Mouse (Mus musculus): Measurements from ENCODE around the gene Cd300ld. TPM values are rescaled to one million over a fixed set of nuclear protein-coding genes. Genes with fewer than 3 reads are reported as not detected.
"Not testable (repeated sequence)": the region's sequence is repeated elsewhere in the genome, so short reads cannot be mapped to it uniquely, and the experiment has no call there.

Cd300ld gene
- polyA plus RNA-seq (2016; fragmentation: Nextera tagmentation; extraction: Ambion mirVana): 0.10 TPM in 1 of 2 replicates, not detected in the other

DNA sequence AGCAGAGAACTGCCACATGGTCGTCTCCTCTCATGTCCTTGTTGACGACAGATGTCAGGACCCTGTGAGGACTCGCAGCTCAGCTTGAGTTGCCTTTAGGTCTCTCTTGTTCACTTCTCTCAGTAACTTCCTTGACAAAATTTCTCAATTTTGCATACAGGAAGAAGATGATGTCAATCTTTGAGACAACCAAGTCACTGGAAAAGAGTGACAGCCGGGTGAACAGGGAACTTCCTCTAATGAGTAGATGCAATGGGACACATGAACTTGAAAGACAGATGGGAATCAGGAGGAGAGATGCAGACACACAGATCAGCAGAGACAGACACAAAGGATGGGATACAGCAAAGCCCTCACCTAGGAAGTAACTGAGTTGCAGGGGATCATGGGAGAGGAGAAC is at the start of gene Cd300ld:
Gene Cd300ld, minus strand, starts transcription at position 130 of the 400 bp plus-strand sequence.
- no peaks in the 10 kb centered on the region for H3K9me3 ChIP-seq
- 80% methylated on average over 4 of the region's 4 CpGs for WGBS
- H3K4me1 ChIP-seq (replicated peaks): no peaks in the 10 kb centered on the region
- H3K27me3 ChIP-seq: no peaks in the 10 kb centered on the region
- H3K9ac ChIP-seq (replicated peaks): no peak within 1 kb of the TSS
- no peak within 1 kb of the TSS for H3K4me3 ChIP-seq (replicated peaks)
- H3K36me3 ChIP-seq: no peaks in the 10 kb centered on the region
- no peak within 1 kb of the TSS for H3K27ac ChIP-seq
- H3K4me2 ChIP-seq: no peak within 1 kb of the TSS
- no peak for ATAC-seq (ENCODE audit: insufficient number of reproducible peaks, insufficient read depth, low FRiP score, low TSS enrichment, low read depth)

DNA sequence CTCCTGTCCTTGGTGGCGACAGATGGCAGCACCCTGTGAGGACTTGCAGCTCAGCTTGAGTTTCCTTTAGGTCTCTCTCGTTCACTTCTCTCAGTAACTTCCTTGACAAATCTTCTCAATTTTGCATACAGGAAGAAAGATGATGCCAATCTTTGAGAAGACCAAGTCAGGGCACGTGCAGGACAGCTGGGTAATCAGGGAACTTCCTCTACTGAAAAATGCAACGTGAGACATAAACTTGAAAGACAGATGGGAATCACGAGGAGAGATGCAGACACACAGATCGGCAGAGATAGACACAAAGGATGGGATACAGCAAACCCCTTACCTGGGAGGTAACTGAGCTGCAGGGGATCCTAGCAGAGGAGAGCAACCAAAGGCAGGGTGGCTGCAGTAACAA is 47.9 kb upstream of the Cd300ld start, which contains the start of gene Cd300ld5:
Gene Cd300ld5, minus strand, starts transcription at position 101 of the 400 bp plus-strand sequence.
- ATAC-seq (ENCODE audit: insufficient number of reproducible peaks, insufficient read depth, low FRiP score, low TSS enrichment, low read depth); H3K9me3 ChIP-seq; H3K36me3 ChIP-seq; H3K27me3 ChIP-seq; H3K4me1 ChIP-seq (replicated peaks); H3K27ac ChIP-seq; H3K4me3 ChIP-seq (replicated peaks); H3K9ac ChIP-seq (replicated peaks); H3K4me2 ChIP-seq: not testable (repeated sequence)
- no CpG with 5 or more reads among the region's 6 CpGs for WGBS

DNA sequence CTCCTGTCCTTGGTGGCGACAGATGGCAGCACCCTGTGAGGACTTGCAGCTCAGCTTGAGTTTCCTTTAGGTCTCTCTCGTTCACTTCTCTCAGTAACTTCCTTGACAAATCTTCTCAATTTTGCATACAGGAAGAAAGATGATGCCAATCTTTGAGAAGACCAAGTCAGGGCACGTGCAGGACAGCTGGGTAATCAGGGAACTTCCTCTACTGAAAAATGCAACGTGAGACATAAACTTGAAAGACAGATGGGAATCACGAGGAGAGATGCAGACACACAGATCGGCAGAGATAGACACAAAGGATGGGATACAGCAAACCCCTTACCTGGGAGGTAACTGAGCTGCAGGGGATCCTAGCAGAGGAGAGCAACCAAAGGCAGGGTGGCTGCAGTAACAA is 37.2 kb upstream of the Cd300ld start, which contains the start of gene Cd300ld4:
Gene Cd300ld4, minus strand, starts transcription at position 101 of the 400 bp plus-strand sequence.
- not testable (repeated sequence) for ATAC-seq (ENCODE audit: insufficient number of reproducible peaks, insufficient read depth, low FRiP score, low TSS enrichment, low read depth)

GRCm38 (mm10) chr11:115016093-115016492 is 26.4 kb upstream of the Cd300ld start, which contains the start of gene Cd300ld2:
Gene Cd300ld2 (minus strand): TSS chr11:115016193.
- not testable (repeated sequence) for H3K36me3 ChIP-seq; H3K9ac ChIP-seq (replicated peaks); H3K4me2 ChIP-seq; H3K4me3 ChIP-seq (replicated peaks); ATAC-seq (ENCODE audit: insufficient number of reproducible peaks, insufficient read depth, low FRiP score, low TSS enrichment, low read depth); H3K4me1 ChIP-seq (replicated peaks); H3K27me3 ChIP-seq; H3K9me3 ChIP-seq; H3K27ac ChIP-seq
- no CpG with 5 or more reads among the region's 7 CpGs for WGBS

More for the DNA sequence above, 37.2 kb upstream of the Cd300ld start, which contains the start of gene Cd300ld4:
- no CpG with 5 or more reads among the region's 6 CpGs for WGBS
- H3K4me3 ChIP-seq (replicated peaks); H3K27ac ChIP-seq; H3K9me3 ChIP-seq; H3K9ac ChIP-seq (replicated peaks); H3K4me1 ChIP-seq (replicated peaks); H3K36me3 ChIP-seq; H3K4me2 ChIP-seq; H3K27me3 ChIP-seq: not testable (repeated sequence)

GRCm38 (mm10) chr11:115004070-115004469 is 14.3 kb upstream of the Cd300ld start:
- WGBS: 78% methylated on average over 5 of the region's 5 CpGs
- no peak overlapping the region for H3K4me3 ChIP-seq (replicated peaks)
- no peaks in the 10 kb centered on the region for H3K9me3 ChIP-seq
- H3K9ac ChIP-seq (replicated peaks): no peak overlapping the region
- H3K4me1 ChIP-seq (replicated peaks): no peaks in the 10 kb centered on the region
- peaks cover 3% of the 10 kb centered on the region; the same call in 1 of the 2 replicates for H3K27me3 ChIP-seq
- H3K36me3 ChIP-seq: no peaks in the 10 kb centered on the region
- no peak overlapping the region for H3K4me2 ChIP-seq
- ATAC-seq (ENCODE audit: insufficient number of reproducible peaks, insufficient read depth, low FRiP score, low TSS enrichment, low read depth): no peak
- no peak overlapping the region for H3K27ac ChIP-seq

DNA sequence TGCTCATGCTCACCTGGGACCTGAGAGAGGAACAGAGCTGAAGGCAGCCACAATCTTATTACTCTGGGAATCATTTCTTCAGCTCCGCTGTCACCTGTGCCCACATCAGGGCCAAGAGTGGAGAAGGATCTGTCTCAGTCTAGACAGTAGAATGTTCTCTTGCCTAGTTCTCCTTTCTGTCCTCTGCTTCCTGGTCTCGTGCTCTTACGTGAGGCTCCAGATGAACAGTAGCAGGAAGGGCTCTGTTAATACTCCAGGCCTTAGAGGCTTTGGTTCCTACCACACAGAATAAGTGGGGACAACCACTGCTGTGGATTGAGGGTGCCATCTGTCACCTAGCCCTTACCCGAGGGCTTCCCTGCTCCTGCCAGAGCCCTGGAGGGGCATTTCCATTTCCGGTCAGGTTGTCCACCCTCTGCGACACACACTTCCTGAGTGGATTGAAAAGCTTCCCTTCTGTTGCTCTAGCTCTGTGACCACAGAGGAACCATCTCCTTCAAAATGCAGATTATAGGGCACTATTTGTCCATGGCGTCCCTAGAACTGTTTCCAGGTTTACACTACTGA is 11.8 kb upstream of the Cd300ld start, which contains the start of gene Cd300c2:
Gene Cd300c2, minus strand, starts transcription at position 407 of the 567 bp plus-strand sequence.
- no peaks in the 10 kb centered on the region for H3K4me1 ChIP-seq (replicated peaks)
- peaks cover 9% of the 10 kb centered on the region; the same call in 1 of the 2 replicates for H3K27me3 ChIP-seq

GRCm38 (mm10) chr11:114981866-114982265 is 7.9 kb downstream of the Cd300ld start:
- 71% methylated on average over 4 of the region's 4 CpGs for WGBS
- ATAC-seq (ENCODE audit: insufficient number of reproducible peaks, insufficient read depth, low FRiP score, low TSS enrichment, low read depth): no peak
- no peak overlapping the region for H3K4me3 ChIP-seq (replicated peaks)

More for the DNA sequence above, 11.8 kb upstream of the Cd300ld start, which contains the start of gene Cd300c2:
- Histone ChIP-seq H3K9me3 (no peaks in the 10 kb centered on the region), H3K4me2 (no peak within 1 kb of the TSS), H3K36me3 (no peaks in the 10 kb centered on the region), H3K4me3 (replicated peaks) (no peak within 1 kb of the TSS), H3K9ac (replicated peaks) (no peak within 1 kb of the TSS), H3K27ac (no peak within 1 kb of the TSS)
- WGBS: 82% methylated on average over 7 of the region's 7 CpGs
- no peak for ATAC-seq (ENCODE audit: insufficient number of reproducible peaks, insufficient read depth, low FRiP score, low TSS enrichment, low read depth)

DNA sequence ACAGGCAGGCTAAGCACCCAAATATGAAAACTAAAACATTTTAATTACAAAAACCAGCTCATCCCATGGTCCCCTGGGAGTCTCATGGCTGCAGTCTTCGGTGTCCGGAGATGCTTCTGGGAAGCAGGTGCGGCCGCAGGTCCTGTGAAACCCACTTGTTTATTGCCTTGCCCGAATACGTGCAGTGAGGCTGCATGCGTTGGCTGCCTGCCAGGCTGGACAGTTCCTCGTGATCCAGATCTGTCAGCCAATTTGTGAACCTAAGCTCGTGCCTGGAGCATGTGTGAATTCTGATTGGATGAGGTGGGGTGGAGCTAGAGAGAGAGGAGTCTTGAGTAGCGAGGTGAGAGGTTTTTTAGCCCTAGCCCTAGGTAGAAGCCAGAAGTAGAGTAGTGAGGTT is 17.0 kb downstream of the Cd300ld start:
- H3K27ac ChIP-seq: no peak overlapping the region
- ATAC-seq (ENCODE audit: insufficient number of reproducible peaks, insufficient read depth, low FRiP score, low TSS enrichment, low read depth): no peak
- 84% methylated on average over 10 of the region's 10 CpGs for WGBS

More at GRCm38 (mm10) chr11:114981866-114982265, 7.9 kb downstream of the Cd300ld start:
- H3K9me3 ChIP-seq: peaks cover 29% of the 10 kb centered on the region
- H3K36me3 ChIP-seq: no peaks in the 10 kb centered on the region
- H3K27me3 ChIP-seq: no peaks in the 10 kb centered on the region
- H3K27ac ChIP-seq: no peak overlapping the region
- no peaks in the 10 kb centered on the region for H3K4me1 ChIP-seq (replicated peaks)
- H3K9ac ChIP-seq (replicated peaks): no peak overlapping the region
- H3K4me2 ChIP-seq: no peak overlapping the region

GRCm38 (mm10) chr11:114968752-114969207 is 20.9 kb downstream of the Cd300ld start, which contains the start of gene Cd300c:
Gene Cd300c (minus strand): TSS chr11:114969157.
- no peaks in the 10 kb centered on the region for H3K27me3 ChIP-seq
- no peaks in the 10 kb centered on the region for H3K4me1 ChIP-seq (replicated peaks)
- H3K4me2 ChIP-seq: no peak within 1 kb of the TSS
- no peak within 1 kb of the TSS for H3K4me3 ChIP-seq (replicated peaks)
- no peaks in the 10 kb centered on the region for H3K36me3 ChIP-seq
- no peak within 1 kb of the TSS for H3K9ac ChIP-seq (replicated peaks)
- H3K9me3 ChIP-seq: peaks cover 14% of the 10 kb centered on the region; the same call in 1 of the 2 replicates
- H3K27ac ChIP-seq: no peak within 1 kb of the TSS
- no peak for ATAC-seq (ENCODE audit: insufficient number of reproducible peaks, insufficient read depth, low FRiP score, low TSS enrichment, low read depth)
- WGBS: 84% methylated on average over 9 of the region's 9 CpGs

More for the DNA sequence above, 17.0 kb downstream of the Cd300ld start:
- Histone ChIP-seq H3K36me3 (no peaks in the 10 kb centered on the region), H3K9ac (replicated peaks) (no peak overlapping the region), H3K4me1 (replicated peaks) (no peaks in the 10 kb centered on the region), H3K9me3 (peaks cover 31% of the 10 kb centered on the region; the same call in 1 of the 2 replicates), H3K4me2 (no peak overlapping the region), H3K27me3 (no peaks in the 10 kb centered on the region), H3K4me3 (replicated peaks) (no peak overlapping the region)

GRCm38 (mm10) chr11:114965182-114965828 is 24.4 kb downstream of the Cd300ld start:
- WGBS: 52% methylated on average over 3 of the region's 3 CpGs
- Histone ChIP-seq H3K36me3 (no peaks in the 10 kb centered on the region), H3K4me3 (replicated peaks) (no peak overlapping the region), H3K27ac (no peak overlapping the region), H3K27me3 (no peaks in the 10 kb centered on the region), H3K4me2 (no peak overlapping the region), H3K4me1 (replicated peaks) (no peaks in the 10 kb centered on the region), H3K9me3 (no peaks in the 10 kb centered on the region), H3K9ac (replicated peaks) (no peak overlapping the region)
- no peak for ATAC-seq (ENCODE audit: insufficient number of reproducible peaks, insufficient read depth, low FRiP score, low TSS enrichment, low read depth)

DNA sequence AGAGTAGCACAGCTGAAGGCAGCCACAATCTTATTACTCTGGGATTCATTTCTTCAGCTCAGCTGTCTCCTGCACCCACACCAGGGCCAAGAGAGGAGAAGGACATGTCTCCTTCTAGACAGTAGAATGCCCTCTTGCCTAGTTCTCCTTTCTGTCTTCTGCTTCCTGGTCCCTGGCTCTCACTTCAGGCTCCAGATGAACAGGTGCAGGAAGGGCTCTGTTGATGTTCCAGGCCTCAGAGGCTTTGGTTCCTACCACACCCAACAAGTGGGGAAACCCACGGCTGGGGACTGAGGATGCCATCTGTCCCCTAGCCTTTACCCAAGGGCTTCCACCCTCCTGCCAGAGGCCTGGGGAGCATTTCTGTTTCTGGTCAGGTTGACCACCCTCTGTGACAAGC is 29.4 kb downstream of the Cd300ld start:
- no peak for ATAC-seq (ENCODE audit: insufficient number of reproducible peaks, insufficient read depth, low FRiP score, low TSS enrichment, low read depth)
- H3K4me2 ChIP-seq: no peak overlapping the region
- H3K4me3 ChIP-seq (replicated peaks): no peak overlapping the region
- no peak overlapping the region for H3K27ac ChIP-seq
- no peak overlapping the region for H3K9ac ChIP-seq (replicated peaks)
- no peaks in the 10 kb centered on the region for H3K27me3 ChIP-seq
- H3K9me3 ChIP-seq: no peaks in the 10 kb centered on the region
- 83% methylated on average over 1 of the region's 1 CpGs for WGBS
- H3K36me3 ChIP-seq: no peaks in the 10 kb centered on the region
- H3K4me1 ChIP-seq (replicated peaks): no peaks in the 10 kb centered on the region

Measured in limb, embryonic 12.5 days (tissue).